Mouse (Mus musculus): Measurements from ENCODE around the gene Fsd1l.

- TF ChIP-seq POLR2A (IDR thresholded peaks at IDR 0.05; ENCODE audit: low read depth, low read length): no peak
- TF ChIP-seq CTCF (IDR thresholded peaks at IDR 0.05; ENCODE audit: borderline replicate concordance, insufficient read depth, low read length): no peak
Measured at GRCm38 (mm10) chr4:53617968-53618367, 13.3 kb upstream of the Fsd1l start.
